Mouse (Mus musculus): Measurements from ENCODE around the gene Scgb1b27.
"Not testable (repeated sequence)": the region's sequence is repeated elsewhere in the genome, so short reads cannot be mapped to it uniquely, and the experiment has no call there.

The Scgb1b27 gene

GRCm38 (mm10) chr7:34021183-34021582 is at the start of gene Scgb1b27:
Gene Scgb1b27, plus strand, starts transcription at chr7:34021483.
- DNase-seq (ENCODE audit: low read depth, low spot score), result not testable (repeated sequence)

GRCm38 (mm10) chr7:33982281-33982680 is 39.0 kb upstream of the Scgb1b27 start:
- peak; percentile 58 for DNase-seq (ENCODE audit: low read depth, low spot score)

GRCm38 (mm10) chr7:34013842-34014241 is 7.4 kb upstream of the Scgb1b27 start, which contains the start of gene Scgb2b27:
Gene Scgb2b27, minus strand, starts transcription at chr7:34013942.
- no peak for DNase-seq (ENCODE audit: low read depth, low spot score)

GRCm38 (mm10) chr7:34025641-34026040 is 4.4 kb downstream of the Scgb1b27 start:
- DNase-seq (ENCODE audit: low read depth, low spot score), result no peak

- DNase-seq (ENCODE audit: low read depth, low spot score), result not testable (repeated sequence)
Measured at GRCm38 (mm10) chr7:34027202-34027601, 5.9 kb downstream of the Scgb1b27 start.

GRCm38 (mm10) chr7:34030026-34030425 is 8.7 kb downstream of the Scgb1b27 start:
- DNase-seq (ENCODE audit: low read depth, low spot score), result no peak

- DNase-seq (ENCODE audit: low read depth, low spot score), result not testable (repeated sequence)
Measured at GRCm38 (mm10) chr7:34034579-34034978, 13.3 kb downstream of the Scgb1b27 start.

- peak; percentile 89 for DNase-seq (ENCODE audit: low read depth, low spot score)
Measured at GRCm38 (mm10) chr7:34036076-34036815, 15.0 kb downstream of the Scgb1b27 start.

- DNase-seq (ENCODE audit: low read depth, low spot score), result not testable (repeated sequence)
Measured at GRCm38 (mm10) chr7:34068132-34068531, 46.8 kb downstream of the Scgb1b27 start.
